Mouse (Mus musculus) cerebellum, adult 2 months (tissue): ENCODE results near the gene Rnf44. TPM values are rescaled to one million over a fixed set of nuclear protein-coding genes. Genes with fewer than 3 reads are reported as not detected.

Experiments
- DNase-seq, 2 experiments: peaks; one replicate each; pipeline ENCODE4 v3.0.0; 2021
- H3K27ac ChIP-seq: fragments of 200-500 bp; 2 replicates; pipeline ENCODE4 v1.5.1; 2012; ENCODE audit warnings: low read length, control low read depth, inconsistent platforms; ENCODE audit not compliant: insufficient read depth
- H3K27me3 ChIP-seq: fragments of 200-500 bp; 2 replicates; pipeline ENCODE4 v1.6.1; 2012; ENCODE audit warnings: inconsistent platforms, mild to moderate bottlenecking, low read length, moderate library complexity; ENCODE audit not compliant: control insufficient read depth, insufficient read depth
- H3K4me1 ChIP-seq: fragments of 200-500 bp; 2 replicates; pipeline ENCODE4 v1.6.1; 2011; ENCODE audit warnings: low read length; ENCODE audit not compliant: control insufficient read depth, insufficient read depth
- H3K4me3 ChIP-seq: fragments of 200-500 bp; replicated peaks from 2 replicates; pipeline ENCODE3; 2011; ENCODE audit warnings: mild to moderate bottlenecking, low read depth, low read length, control low read depth; ENCODE audit not compliant: insufficient read depth
- CTCF ChIP-seq: fragments of 200-500 bp; IDR thresholded peaks from 2 replicates; pipeline ENCODE4 v1.5.1; 2011; ENCODE audit warnings: low read depth, mild to moderate bottlenecking, control low read depth, low read length, moderate library complexity, borderline replicate concordance; ENCODE audit not compliant: insufficient read depth
- POLR2A ChIP-seq: fragments of 200-500 bp; IDR thresholded peaks from 2 replicates; pipeline ENCODE4 v1.6.1; 2011; ENCODE audit warnings: low read length, control low read depth, borderline replicate concordance; ENCODE audit not compliant: insufficient read depth
- WGBS: fragments of 180-500 bp; shearing (Covaris S2); methylation state at CpG from one replicate; pipeline ENCODE4 v1.1.7; 2018; 5-methylcytosine and 5-hydroxymethylcytosine counted together
- polyA plus RNA-seq: library from polyadenylated mRNA; depleted of rRNA; stranded (reverse); fragments of >200 nt; gene quantifications from 2 replicates; pipeline ENCODE4 v1.2.3, GENCODE M21; 2012

The Rnf44 gene
- polyA plus RNA-seq, 1 experiment = 91.5 TPM

- H3K4me1 ChIP-seq = peaks cover 22% of the 10 kb centered on the region
- peak; percentile 52 to 55 for DNase-seq
- WGBS = 11% methylated on average over 2 of the region's 2 CpGs
- H3K4me3 ChIP-seq = peak overlapping the region; percentile 9
- TF ChIP-seq CTCF (peak; percentile 70), POLR2A (no peak)
- no peaks in the 10 kb centered on the region for H3K27me3 ChIP-seq
- H3K27ac ChIP-seq = 0 out of 2 replicates have a peak overlapping the region, but pooled peaks have one; percentile 14
Observed at GRCm38 (mm10) chr13:54685174-54685573, 8.5 kb downstream of the Rnf44 start.

GRCm38 (mm10) chr13:54684140-54684896 lies 9.4 kb downstream of the Rnf44 start:
- TF ChIP-seq CTCF (no peak), POLR2A (no peak)
- peak in 1 of 2 experiments; percentile 18 for DNase-seq
- H3K4me3 ChIP-seq = no peak overlapping the region
- H3K4me1 ChIP-seq = peaks cover 22% of the 10 kb centered on the region
- WGBS = 14% methylated on average over 3 of the region's 3 CpGs
- no peak overlapping the region for H3K27ac ChIP-seq
- H3K27me3 ChIP-seq = no peaks in the 10 kb centered on the region

- no peaks in the 10 kb centered on the region for H3K27me3 ChIP-seq
- 71% methylated on average over 3 of the region's 3 CpGs for WGBS
- TF ChIP-seq POLR2A (no peak), CTCF (no peak)
- peaks cover 22% of the 10 kb centered on the region for H3K4me1 ChIP-seq
- no peak overlapping the region for H3K27ac ChIP-seq
- no peak overlapping the region for H3K4me3 ChIP-seq
- no peak for DNase-seq
Observed at GRCm38 (mm10) chr13:54683301-54683700, 10.4 kb downstream of the Rnf44 start.

DNA sequence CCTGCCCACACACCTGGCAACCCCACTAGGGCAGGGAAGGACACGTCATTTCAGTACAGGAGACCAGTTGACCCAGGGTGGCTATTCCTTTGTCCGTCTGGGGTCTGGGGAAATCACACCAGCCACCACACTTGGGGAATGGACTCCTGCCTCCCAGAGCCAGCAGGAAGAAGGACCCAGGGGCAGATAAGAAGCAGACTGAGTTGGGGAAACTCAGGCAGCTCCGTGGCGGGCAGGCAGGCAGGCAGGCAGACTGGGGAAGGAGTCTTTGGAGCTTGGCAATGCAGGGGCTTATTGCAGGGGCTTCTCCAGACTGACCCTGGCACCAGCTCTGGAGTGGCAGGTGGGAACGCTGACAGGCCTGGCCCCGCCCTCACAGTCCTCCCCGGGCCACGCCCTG lies 12.4 kb downstream of the Rnf44 start:
- WGBS = 72% methylated on average over 8 of the region's 8 CpGs
- TF ChIP-seq POLR2A = no peak
- TF ChIP-seq CTCF = no peak
- H3K27ac ChIP-seq = no peak overlapping the region
- H3K27me3 ChIP-seq = no peaks in the 10 kb centered on the region
- peaks cover 20% of the 10 kb centered on the region for H3K4me1 ChIP-seq
- no peak overlapping the region for H3K4me3 ChIP-seq
- no peak for DNase-seq

DNA sequence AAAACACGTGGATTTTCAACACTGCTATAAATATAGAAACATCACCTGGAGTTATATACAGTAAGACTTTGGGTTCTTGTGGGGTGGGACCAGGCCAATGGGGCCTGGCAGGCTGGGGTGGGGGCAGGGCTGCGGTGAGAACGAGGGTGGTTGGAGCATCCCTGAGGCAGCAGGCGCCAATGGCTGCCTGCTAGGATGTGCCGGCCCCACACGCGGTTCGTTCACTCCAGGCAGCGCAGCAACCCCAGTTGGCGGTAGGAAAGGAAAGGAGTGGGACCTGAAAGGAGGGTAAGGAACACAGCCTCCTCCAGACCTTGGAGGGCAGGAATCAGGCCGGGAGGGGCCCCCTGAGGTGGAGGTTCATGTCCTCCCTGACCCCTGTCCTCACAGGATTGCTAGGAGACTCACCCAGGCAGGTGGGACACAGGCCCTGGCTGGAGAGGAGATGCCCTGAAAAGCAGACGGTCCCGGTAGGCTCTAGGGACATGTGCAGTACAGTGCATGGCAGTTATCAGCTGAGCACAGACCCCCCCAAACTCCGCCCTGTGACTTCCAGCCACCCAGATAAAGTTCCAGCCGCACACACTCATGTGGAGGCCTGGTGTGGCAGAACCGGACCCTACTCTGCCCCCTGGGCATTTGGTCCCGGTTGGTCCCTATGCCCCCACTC lies 13.4 kb downstream of the Rnf44 start:
- TF ChIP-seq POLR2A (no peak), CTCF (no peak)
- H3K27ac ChIP-seq = no peak overlapping the region
- H3K4me1 ChIP-seq = peaks cover 11% of the 10 kb centered on the region
- 66% methylated on average over 17 of the region's 17 CpGs for WGBS
- DNase-seq = no peak
- H3K27me3 ChIP-seq = no peaks in the 10 kb centered on the region
- H3K4me3 ChIP-seq = no peak overlapping the region

- WGBS = 83% methylated on average over 4 of the region's 4 CpGs
- TF ChIP-seq CTCF = no peak
- no peak for TF ChIP-seq POLR2A
- Histone ChIP-seq H3K27me3 (no peaks in the 10 kb centered on the region), H3K27ac (no peak overlapping the region), H3K4me1 (no peaks in the 10 kb centered on the region), H3K4me3 (no peak overlapping the region)
- no peak for DNase-seq
Observed at GRCm38 (mm10) chr13:54678263-54678662, 15.4 kb downstream of the Rnf44 start.

- WGBS = 71% methylated on average over 11 of the region's 11 CpGs
- no peak for DNase-seq
- no peak overlapping the region for H3K4me3 ChIP-seq
- no peak overlapping the region for H3K27ac ChIP-seq
- H3K4me1 ChIP-seq = no peaks in the 10 kb centered on the region
- no peaks in the 10 kb centered on the region for H3K27me3 ChIP-seq
- no peak for TF ChIP-seq POLR2A
- TF ChIP-seq CTCF = no peak
Observed at GRCm38 (mm10) chr13:54675895-54676590, 17.7 kb downstream of the Rnf44 start.
